Mouse (Mus musculus) right cerebral cortex, postnatal 4 days (tissue): Measurements from ENCODE around the gene Papss2.

Experiments
- DNase-seq: peaks from one replicate; pipeline ENCODE4 v3.0.0-alpha.2; 2022

Gene Papss2

DNA sequence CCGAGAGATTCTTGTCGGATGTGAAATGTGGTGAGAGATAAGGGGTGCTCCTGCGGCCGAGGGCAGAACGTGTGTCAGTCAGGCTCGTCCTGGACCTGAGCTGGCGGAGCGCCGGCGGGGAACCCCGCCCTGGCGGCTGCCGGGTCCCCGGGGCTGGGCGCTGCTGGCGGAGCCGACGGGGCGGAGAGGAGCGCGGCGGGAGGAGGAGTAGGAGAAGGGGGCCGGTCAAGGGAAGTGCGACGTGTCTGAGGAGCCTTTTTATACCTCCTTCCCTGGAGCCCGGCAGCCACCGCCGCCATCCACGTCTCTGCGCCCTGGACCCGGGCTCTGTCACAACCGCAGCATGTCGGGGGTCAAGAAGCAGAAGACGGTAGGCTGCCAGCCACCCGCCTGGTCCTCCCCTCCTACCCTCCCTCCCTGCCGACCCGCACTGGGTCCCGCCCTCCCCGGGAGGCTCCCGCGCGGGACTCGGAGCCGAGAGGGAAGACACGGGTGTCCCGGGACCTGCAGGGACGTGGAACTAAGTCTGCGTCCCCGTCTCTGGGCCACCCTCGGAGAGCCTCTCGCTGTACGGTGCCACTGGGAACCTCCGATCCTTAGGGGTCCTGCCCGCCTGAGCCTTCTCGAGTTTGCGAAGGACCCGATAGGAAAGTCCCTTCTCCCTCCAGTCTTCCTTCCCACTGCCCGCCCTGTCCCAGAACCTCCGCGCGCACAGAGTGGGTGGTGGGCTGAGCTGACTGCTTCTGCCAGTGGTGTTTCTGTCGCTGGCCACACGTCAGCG lies at the start of gene Papss2:
Papss2 (plus strand) TSS at position 285 of the 781 bp plus-strand sequence.
- DNase-seq = peak; percentile 36

DNA sequence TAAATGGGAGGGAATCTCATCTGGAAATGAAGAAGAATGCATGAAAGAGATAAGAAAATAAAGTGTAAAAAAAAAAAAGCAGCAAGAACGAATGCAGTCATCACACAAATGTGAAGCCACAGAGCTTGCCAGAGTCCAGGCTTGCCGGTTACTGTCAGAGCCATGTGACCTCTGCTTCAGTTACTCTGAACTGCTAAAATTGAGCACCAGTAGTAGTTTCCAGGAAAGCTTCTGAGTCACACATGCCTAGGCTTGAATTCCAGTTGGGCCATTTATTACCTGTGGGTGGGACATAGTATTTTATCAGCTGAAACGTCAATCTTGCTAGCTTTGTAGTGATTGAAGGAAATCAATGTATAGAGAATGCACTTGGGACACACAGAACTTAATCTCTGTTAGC lies 48.2 kb upstream of the Papss2 start:
- DNase-seq = no peak

GRCm38 (mm10) chr19:32548202-32548601 lies 47.4 kb upstream of the Papss2 start:
- DNase-seq = no peak

GRCm38 (mm10) chr19:32550446-32550845 lies 45.1 kb upstream of the Papss2 start:
- no peak for DNase-seq

DNA sequence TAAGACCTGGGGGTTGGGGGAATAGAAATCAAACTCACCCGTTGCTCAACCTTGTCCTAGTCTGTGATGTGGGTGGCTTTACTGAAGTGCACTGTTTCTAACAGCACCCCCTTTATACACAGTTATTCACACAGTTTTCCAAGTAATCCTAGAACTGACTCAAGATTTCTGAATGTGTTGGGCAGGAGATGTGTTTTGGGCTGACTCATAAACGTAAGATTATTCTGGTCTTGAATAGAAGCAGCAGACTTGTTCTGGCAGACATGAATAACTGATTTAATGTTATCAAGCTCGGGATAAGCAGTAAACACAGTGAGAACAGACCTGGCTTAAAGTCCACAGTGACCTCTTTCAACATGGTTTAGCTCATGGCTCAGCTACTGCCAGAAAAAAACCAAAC lies 44.1 kb upstream of the Papss2 start:
- DNase-seq = no peak

- DNase-seq = no peak
These were observed 43.5 kb upstream of the Papss2 start for GRCm38 (mm10) chr19:32552106-32552505.

- no peak for DNase-seq
These were observed 42.3 kb upstream of the Papss2 start for GRCm38 (mm10) chr19:32553310-32553709.

GRCm38 (mm10) chr19:32555257-32555656 lies 40.3 kb upstream of the Papss2 start:
- no peak for DNase-seq

GRCm38 (mm10) chr19:32567025-32567424 lies 28.6 kb upstream of the Papss2 start:
- no peak for DNase-seq

DNA sequence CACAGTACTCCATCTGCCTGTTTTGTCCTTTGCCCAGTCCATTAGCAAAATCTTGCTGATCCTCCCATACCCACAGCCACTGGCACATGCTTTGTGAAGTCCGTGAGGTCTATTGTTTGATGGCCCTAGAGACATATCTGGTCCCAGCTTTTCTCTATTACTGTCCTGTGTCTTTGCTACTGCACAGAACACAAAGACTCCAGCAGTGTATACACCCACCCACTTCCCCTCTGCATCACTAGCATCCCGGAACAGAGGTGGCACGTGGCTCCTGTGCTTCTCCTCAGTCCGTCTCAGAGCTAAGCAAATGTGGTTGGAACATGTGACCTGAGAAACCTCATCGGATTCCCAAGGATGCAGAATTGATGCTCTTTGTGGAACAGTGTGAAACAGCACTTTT lies 28.1 kb upstream of the Papss2 start:
- no peak for DNase-seq

DNA sequence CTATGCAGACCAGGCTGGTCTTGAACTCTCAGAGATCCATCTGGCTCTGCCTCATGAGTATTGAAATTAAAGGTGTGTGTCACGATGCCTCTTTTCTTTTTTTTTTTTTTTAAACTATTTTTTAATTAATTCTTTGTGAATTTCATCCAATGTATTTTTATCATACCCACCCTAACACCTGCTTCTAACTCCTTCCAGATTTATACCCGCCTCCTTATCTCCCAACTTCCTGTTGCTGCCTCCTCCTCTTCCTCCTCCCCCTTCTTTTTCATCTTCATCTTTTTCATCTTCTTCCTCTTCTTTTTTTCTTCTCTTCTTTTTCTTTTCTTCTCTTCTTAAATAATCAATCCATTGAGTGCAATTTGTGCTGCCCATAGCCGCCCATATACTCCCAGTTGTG lies 27.1 kb upstream of the Papss2 start:
- no peak for DNase-seq

DNA sequence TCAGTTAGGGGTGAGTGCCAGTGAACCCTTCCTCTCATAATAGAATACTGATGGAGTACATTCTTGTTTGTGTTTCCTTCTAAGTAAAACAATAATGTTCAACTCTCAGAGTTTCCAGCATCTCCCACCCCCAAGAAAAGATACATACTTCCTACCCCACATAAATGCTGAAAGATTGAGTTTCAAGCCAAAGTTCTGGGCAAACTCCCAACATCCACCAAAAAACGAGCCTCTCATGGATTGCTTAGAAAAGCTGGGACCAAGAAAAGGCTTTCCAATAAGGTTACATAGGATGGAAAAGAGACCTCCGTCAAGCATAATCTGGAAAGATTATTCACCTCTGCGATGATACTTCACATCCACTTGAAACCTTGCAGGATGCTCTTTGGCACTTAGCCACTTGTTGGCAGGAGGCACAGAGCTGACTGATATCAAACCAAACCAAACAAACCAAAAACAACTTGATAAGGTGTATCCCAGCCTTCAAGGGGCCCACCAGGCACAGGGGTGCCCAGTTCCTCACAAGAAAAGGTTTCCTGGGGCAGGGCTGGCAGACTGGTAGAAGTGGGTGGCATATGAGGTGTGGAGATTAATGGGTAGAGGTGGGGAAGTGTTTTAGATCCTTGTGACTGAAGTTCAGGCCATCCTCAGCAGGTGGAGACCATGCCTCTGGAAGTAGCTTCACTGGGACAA lies 26.5 kb upstream of the Papss2 start:
- DNase-seq = no peak

DNA sequence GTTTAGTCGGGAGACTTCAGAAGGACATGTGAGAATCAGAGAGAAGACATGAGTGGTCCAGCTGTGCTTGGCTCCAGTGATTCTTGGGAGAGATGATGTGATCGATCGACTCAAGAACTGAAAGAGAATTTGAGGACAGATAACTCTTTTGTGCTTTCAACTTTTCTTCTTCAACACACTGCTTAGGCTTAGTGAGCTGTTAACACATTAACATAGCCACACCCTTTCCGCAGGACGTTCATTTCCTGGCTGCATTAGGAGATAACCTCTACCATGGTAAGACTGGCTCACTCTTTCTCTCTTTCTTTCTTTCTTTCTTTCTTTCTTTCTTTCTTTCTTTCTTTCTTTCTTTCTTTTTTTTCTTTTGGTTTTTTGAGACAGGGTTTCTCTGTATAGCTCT lies 25.9 kb upstream of the Papss2 start:
- DNase-seq = no peak

DNA sequence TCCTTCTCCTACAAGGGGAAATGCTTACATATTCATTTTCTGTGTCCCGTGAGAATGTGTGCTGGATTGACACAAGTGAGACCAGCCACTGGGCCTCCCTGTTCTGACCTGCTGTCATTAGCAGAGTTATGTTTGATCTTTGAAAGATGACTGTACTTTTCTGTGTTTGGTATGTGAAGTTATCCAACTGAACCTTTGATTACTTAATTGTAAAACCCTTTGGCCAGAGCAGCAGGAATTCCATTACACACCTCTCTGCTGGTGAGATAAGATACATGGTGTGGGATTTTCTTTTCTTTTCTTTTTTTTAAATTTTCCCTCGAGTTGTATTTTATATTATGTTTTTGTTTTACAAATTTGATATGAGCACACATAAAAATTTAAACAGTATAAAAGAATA lies 23.4 kb upstream of the Papss2 start:
- DNase-seq = no peak

DNA sequence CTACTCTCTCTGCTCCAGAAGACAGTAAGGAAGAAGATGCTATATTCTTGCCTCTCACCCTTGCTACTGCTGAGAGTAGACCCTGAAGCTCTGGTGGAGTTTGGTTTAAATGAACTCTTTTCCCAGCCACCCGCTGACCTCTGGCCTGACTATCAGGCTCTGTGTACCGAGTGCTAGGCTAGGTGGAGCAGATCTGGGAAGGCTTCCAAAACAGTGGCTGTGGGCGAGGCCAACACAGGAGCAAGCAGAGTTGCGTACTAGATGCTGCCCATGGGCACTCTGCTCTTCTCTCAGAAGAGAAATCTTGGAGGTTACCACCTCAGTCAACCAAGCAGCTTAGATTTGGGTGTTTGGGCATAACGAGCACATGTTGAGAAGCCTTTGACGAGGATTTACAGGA lies 22.3 kb upstream of the Papss2 start:
- no peak for DNase-seq

- no peak for DNase-seq
These were observed 20.7 kb upstream of the Papss2 start for GRCm38 (mm10) chr19:32574846-32575245.

DNA sequence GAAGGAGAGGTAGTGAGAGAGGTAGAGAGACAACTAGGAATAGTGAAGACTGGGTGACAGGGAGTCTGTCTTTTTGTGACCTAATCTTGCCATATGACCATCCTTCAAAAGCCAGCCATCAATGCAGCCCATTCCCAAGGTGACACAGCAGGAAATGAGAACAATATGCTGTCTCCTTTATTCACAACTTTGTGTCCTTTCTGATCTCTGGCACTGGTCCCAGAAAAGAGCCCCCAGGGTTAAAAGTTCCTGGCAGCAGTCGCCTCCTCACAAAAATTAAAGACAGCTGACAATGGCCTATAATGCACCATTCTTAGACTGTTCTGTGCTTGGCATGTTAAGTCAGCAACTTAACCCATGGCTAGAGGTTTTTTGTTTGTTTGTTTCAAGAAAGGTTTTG lies 17.8 kb upstream of the Papss2 start:
- no peak for DNase-seq

- DNase-seq = no peak
These were observed 12.4 kb upstream of the Papss2 start for GRCm38 (mm10) chr19:32583091-32583766.

DNA sequence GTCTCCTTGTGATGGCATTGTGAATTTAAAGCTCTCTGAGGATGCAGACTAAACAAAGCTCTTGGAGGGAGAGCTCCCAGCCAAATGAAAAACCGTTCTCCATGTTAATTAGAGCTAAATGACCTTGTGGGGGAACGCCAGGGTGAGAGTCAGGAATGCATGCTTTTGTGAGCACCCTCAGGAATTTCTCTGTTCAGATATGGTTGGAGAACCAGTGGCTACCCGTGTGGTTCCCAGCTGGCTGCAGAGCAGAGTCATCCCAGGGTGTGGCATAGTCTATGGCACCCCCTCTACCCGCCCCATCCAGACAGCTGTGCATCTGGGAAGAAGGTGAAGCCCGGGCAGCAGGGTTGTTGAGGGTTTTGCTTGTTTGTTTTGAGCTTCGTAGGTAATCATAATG lies 7.9 kb upstream of the Papss2 start:
- no peak for DNase-seq

DNA sequence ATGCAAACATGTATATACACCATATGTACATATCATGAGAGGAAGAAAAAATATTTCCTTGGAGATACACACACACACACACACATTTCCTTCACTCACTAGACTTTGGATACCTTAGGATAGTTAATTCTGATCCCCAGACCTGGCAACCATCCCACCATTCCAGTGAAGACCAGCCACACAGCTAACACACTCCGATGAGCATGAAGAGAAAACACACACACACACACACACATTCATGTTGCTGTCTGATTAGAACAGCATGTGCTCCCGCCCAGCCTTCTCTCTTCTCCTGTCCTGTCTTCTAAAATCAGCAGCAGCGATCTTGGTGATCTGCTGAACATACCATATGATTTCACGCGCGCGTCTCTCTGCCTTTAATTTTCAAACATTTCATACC lies 2.8 kb upstream of the Papss2 start:
- DNase-seq = no peak

DNA sequence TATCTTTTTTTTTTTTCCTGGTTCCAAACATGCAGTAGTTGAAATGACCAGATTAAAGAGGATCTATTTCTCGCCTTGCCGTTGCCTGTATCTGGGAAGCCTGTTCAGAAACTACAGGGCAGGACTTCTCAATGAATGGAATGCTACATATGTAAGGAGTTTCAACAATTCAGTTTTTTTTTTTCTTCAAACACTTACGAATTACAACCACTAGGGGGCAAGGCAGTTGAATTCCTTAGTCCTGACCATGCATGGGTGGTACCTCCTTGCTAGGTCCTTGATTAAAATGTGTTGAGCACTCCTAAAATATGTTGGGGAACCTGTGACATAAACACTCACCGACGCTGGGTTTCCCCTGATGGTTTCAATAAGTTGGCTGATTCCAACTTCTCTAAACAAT lies 1.7 kb upstream of the Papss2 start:
- DNase-seq = no peak

- DNase-seq = no peak
These were observed 472 bp upstream of the Papss2 start for GRCm38 (mm10) chr19:32595131-32595505.

- no peak for DNase-seq
These were observed 3.4 kb downstream of the Papss2 start for GRCm38 (mm10) chr19:32599006-32599405.

DNA sequence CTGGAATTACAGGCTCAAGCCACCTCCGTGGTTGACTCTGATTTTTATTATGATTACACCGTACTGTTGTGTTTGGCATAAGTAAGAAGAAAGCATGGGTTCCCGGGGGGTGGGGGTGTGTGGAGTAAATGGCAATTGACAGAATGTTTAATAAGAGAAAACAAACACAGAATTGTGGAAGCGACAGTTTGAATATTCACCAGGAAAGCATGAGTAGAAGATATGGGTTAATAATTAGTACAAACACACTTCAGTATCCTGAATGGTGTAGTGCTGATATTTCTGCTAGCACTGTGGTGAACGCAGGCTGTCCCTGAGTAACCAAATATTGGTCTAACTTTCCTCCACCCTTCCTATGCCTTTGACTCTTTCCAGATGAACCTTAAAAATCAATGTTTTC lies 3.8 kb downstream of the Papss2 start:
- DNase-seq = no peak
